Mouse (Mus musculus): ENCODE measurements around the gene Ifit1bl1.

Ifit1bl1 gene

GRCm38 (mm10) chr19:34546211-34546610 is 55.5 kb downstream of the Ifit1bl1 start:
- no peak for DNase-seq (ENCODE audit: low read depth)
